38 mouse cellular contexts compared by ENCODE assay signal in the genomic region with DNA sequence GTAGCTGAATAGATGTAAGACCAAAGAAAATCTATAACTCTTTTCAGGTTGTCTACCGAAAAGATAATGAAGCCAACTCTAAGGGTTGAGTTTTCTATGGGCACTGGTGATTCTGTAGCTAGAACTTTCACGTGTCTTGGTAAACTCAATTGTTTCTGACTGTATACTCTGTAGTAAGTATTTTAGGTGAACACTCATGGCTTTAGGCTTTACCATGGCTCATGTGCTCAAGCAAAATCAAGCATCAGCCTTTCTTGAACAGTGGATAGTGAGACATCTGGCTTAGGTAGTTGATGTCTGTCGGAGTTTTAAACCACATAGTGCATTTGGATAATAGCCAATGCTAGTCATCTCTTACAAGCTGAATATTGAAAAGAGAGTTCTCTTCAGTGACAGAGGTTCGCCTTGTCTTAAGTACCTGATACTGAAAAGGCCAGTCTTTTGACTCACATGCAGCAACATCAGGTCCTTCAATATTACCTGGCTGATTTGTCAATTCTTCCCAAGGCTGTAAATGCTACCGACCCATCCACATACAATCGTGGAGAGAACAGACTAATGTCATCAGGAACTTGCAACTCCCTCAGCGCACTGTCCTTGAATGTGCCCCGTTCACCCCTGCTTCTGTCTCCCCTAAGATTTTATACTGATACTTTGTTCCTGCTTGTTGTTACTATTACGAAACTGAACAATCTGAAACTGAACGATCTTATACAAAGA. TPM values are rescaled to one million over a fixed set of nuclear protein-coding genes. Genes with fewer than 3 reads are reported as not detected.
"Had no signal": no experiment of that assay in that cellular context is flagged by ENCODE, and none has a peak within 500 bp of the region (broad histone marks: within the 10 kb centered on the region; RNA-seq: fewer than 3 reads in every experiment).

No protein-coding gene starts in this region.

- H3K27me3 ChIP-seq: heart, embryonic 12.5 days; heart, embryonic 13.5 days; heart, embryonic 15.5 days; hindbrain, embryonic 12.5 days; intestine, embryonic 15.5 days had no signal

- H3K9me3 ChIP-seq: heart, embryonic 12.5 days; heart, embryonic 13.5 days; heart, embryonic 15.5 days; hindbrain, embryonic 10.5 days; hindbrain, embryonic 12.5 days; hindbrain, embryonic 13.5 days; hindbrain, embryonic 15.5 days; intestine, embryonic 15.5 days; kidney, embryonic 15.5 days had no signal

- H3K36me3 ChIP-seq: heart, embryonic 12.5 days; heart, embryonic 13.5 days; heart, embryonic 15.5 days; hindbrain, embryonic 10.5 days; hindbrain, embryonic 12.5 days; hindbrain, embryonic 13.5 days; hindbrain, embryonic 15.5 days; intestine, embryonic 15.5 days; kidney, embryonic 15.5 days had no signal

- H3K4me3 ChIP-seq: heart, embryonic 12.5 days; heart, embryonic 13.5 days; heart, embryonic 15.5 days; hindbrain, embryonic 10.5 days; hindbrain, embryonic 12.5 days; hindbrain, embryonic 13.5 days; hindbrain, embryonic 15.5 days; intestine, embryonic 15.5 days; kidney, embryonic 15.5 days; layer of hippocampus, adult 2 months had no signal

- H3K4me2 ChIP-seq: heart, embryonic 11.5 days; heart, embryonic 12.5 days; heart, embryonic 13.5 days; heart, embryonic 15.5 days; hindbrain, embryonic 12.5 days; hindbrain, embryonic 13.5 days; hindbrain, embryonic 14.5 days; hindbrain, embryonic 15.5 days; intestine, embryonic 15.5 days; kidney, embryonic 15.5 days had no signal

- H3K9ac ChIP-seq: heart, embryonic 12.5 days; heart, embryonic 13.5 days; heart, embryonic 15.5 days; hindbrain, embryonic 12.5 days; hindbrain, embryonic 13.5 days; hindbrain, embryonic 14.5 days; hindbrain, embryonic 15.5 days; intestine, embryonic 15.5 days; kidney, embryonic 15.5 days had no signal

- ATAC-seq: hindbrain, embryonic 16.5 days; hindbrain, postnatal 0 days; inflammation-experienced regulatory T-cells, adult 6 months; intestine, embryonic 15.5 days; intestine, embryonic 16.5 days; intestine, postnatal 0 days had no signal

- DNase-seq: heart, postnatal 10 days; heart, postnatal 14 days; heart, postnatal 36 days; heart, postnatal 4 days; kidney, adult 11 months; kidney, adult 18-20 months; kidney, adult 2 months; kidney, adult 8-10 months; kidney, adult 9 months; kidney, postnatal 10 days; kidney, postnatal 14 days; kidney, postnatal 25 days; kidney, postnatal 36 days; kidney, postnatal 4 days; layer of hippocampus, adult 9-11 months; layer of hippocampus, postnatal 36 days had no signal

- H3K27ac ChIP-seq: heart, embryonic 13.5 days; heart, embryonic 15.5 days; hindbrain, embryonic 10.5 days; hindbrain, embryonic 12.5 days; hindbrain, embryonic 13.5 days; hindbrain, embryonic 14.5 days; hindbrain, embryonic 15.5 days; hindbrain, postnatal 0 days; intestine, embryonic 15.5 days; kidney, embryonic 15.5 days; kidney, postnatal 0 days; layer of hippocampus, adult 2 months had no signal

- H3K4me1 ChIP-seq: heart, embryonic 12.5 days; heart, embryonic 15.5 days; hindbrain, embryonic 10.5 days; hindbrain, embryonic 13.5 days; intestine, embryonic 15.5 days had no signal

RNA-seq across cellular contexts. Expression of gene Gpc5, which starts 57.1 kb away (rescaled TPM):
- total RNA-seq: heart, postnatal 10 days; heart, postnatal 14 days; heart, postnatal 25 days; heart, postnatal 36 days; heart, postnatal 4 days; hematopoietic stem cell, adult 5-6 weeks had no signal
- polyA plus RNA-seq: heart, postnatal 0 days; inflammation-experienced regulatory T-cells, adult 6 months; large intestine, adult 2 months had no signal
